Mouse (Mus musculus): Measurements from ENCODE around the gene Tcerg1l. TPM values are rescaled to one million over a fixed set of nuclear protein-coding genes. Genes with fewer than 3 reads are reported as not detected.

Gene Tcerg1l
- total and polyA plus RNA-seq, 3 experiments = 0.13 to 0.81 (median 0.40) TPM

DNA sequence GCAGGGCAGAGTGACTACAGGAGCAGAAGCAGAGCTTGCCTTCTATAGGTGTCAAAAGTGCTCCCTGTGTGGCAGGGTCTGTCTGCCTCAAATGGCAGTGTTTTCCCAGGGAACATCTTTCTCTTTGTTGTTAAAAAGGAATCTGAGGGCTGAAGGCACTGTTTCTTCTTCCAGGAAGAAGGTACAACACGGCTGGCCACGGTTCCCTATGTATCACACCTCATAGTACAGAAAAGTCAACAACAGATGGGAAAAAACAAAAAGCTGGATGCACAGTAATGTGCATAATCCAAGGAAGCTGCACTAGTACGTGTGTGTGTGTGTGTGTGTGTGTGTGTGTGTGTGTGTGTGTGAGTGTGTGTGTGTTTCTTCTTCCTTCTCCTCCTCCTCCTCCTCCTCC, 215.3 kb downstream of the Tcerg1l start:
- Histone ChIP-seq H3K79me2 (replicated peaks; ENCODE audit: control insufficient read depth, extremely low read depth, insufficient read depth, poor library complexity, severe bottlenecking) (no peaks in the 10 kb centered on the region), H3K4me2 (ENCODE audit: insufficient read depth, low read depth, poor library complexity, severe bottlenecking) (no peak overlapping the region), H3K9ac (ENCODE audit: insufficient read depth, low read depth) (no peak overlapping the region), H3K4me3 (replicated peaks in 1 of 3; ENCODE audit: low read depth in 2 of 3, low read length in 2 of 3, poor library complexity in 1 of 3) (no peak overlapping the region), H3K27me3 (replicated peaks) (peaks cover 80% of the 10 kb centered on the region), H3K4me1 (ENCODE audit: control insufficient read depth in 1 of 2, insufficient read depth in 2 of 2) (no peaks in the 10 kb centered on the region), H3K9me3 (replicated peaks; ENCODE audit: low read length) (no peaks in the 10 kb centered on the region), H3K27ac (ENCODE audit: insufficient read depth, low read depth) (no peak overlapping the region), H3K36me3 (replicated peaks in 1 of 2; ENCODE audit: control insufficient read depth in 1 of 2, insufficient read depth in 1 of 2, low read length in 1 of 2) (no peaks in the 10 kb centered on the region)
- TF ChIP-seq PAX5 (IDR thresholded peaks at IDR 0.05; ENCODE audit: low read length) (no peak), EP300 (IDR thresholded peaks at IDR 0.05; ENCODE audit: low read length) (no peak), ZC3H11A (IDR thresholded peaks at IDR 0.05; ENCODE audit: low read depth, low read length) (no peak), IRF4 (IDR thresholded peaks at IDR 0.05; ENCODE audit: low read depth, low read length) (no peak), POLR2AphosphoS2 (IDR thresholded peaks at IDR 0.05; ENCODE audit: low read depth, low read length) (no peak), USF2 (conservative IDR thresholded peaks at IDR 0.05; ENCODE audit: low read depth, low read length) (no peak)
- no peak for DNase-seq (ENCODE audit: extremely low read depth)
- dilution Hi-C loops (cut with MboI; ENCODE audit: extremely low pct_ligation_motif_present, extremely low pct_unique_long_range_greater_than_20kb, low sequenced_read_pairs) = no loop called here
- in situ Hi-C loops (cut with MboI; ENCODE audit: low pct_ligation_motif_present, low pct_unique_long_range_greater_than_20kb, low sequenced_read_pairs) = no loop called here

DNA sequence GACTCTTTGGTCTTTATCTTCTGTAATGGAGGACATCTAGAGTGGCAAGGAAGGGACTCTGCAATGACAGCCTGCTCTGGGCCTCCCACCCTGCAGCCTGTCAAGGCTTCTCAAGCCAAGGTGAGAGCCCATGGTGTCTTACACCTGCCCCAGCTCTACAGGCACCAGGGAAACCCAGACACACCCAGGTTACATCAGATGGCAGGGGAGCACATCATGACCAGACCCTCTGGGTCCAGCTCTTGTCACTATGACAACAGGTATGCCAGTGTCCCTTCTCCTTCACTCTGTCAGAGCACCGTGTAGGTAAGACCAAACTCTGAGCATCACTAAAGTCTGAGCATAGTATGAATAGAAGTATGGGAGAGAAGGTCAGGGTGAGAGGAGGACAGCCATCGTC, 218.9 kb downstream of the Tcerg1l start:
- H3K9ac ChIP-seq (ENCODE audit: insufficient read depth, low read depth) = no peak overlapping the region
- peaks cover 4% of the 10 kb centered on the region for H3K9me3 ChIP-seq (replicated peaks; ENCODE audit: low read length)
- no peak overlapping the region for H3K27ac ChIP-seq (ENCODE audit: insufficient read depth, low read depth)
- no peaks in the 10 kb centered on the region for H3K4me1 ChIP-seq (ENCODE audit: control insufficient read depth in 1 of 2, insufficient read depth in 2 of 2)
- no peaks in the 10 kb centered on the region for H3K36me3 ChIP-seq (replicated peaks in 1 of 2; ENCODE audit: control insufficient read depth in 1 of 2, insufficient read depth in 1 of 2, low read length in 1 of 2)
- DNase-seq (ENCODE audit: extremely low read depth) = no peak
- H3K27me3 ChIP-seq (replicated peaks) = peaks cover 90% of the 10 kb centered on the region
- dilution Hi-C loops (cut with MboI; ENCODE audit: extremely low pct_ligation_motif_present, extremely low pct_unique_long_range_greater_than_20kb, low sequenced_read_pairs) = no loop called here
- no peak for TF ChIP-seq SIN3A (IDR thresholded peaks at IDR 0.05; ENCODE audit: low read length)
- no peak for TF ChIP-seq POLR2AphosphoS2 (IDR thresholded peaks at IDR 0.05; ENCODE audit: low read depth, low read length)
- TF ChIP-seq UBTF (IDR thresholded peaks at IDR 0.05; ENCODE audit: low read depth, low read length) = no peak
- no peak for TF ChIP-seq USF2 (conservative IDR thresholded peaks at IDR 0.05; ENCODE audit: low read depth, low read length)
- no peak for TF ChIP-seq NRF1 (IDR thresholded peaks at IDR 0.05; ENCODE audit: low read depth, low read length)
- no peak for TF ChIP-seq MAFK (IDR thresholded peaks at IDR 0.05; ENCODE audit: insufficient replicate concordance, low read length)
- TF ChIP-seq CTCF (conservative IDR thresholded peaks at IDR 0.05 in 1 of 2, IDR thresholded peaks at IDR 0.05 in 1 of 2; ENCODE audit: low read depth in 2 of 2, low read length in 2 of 2) = no peak
- TF ChIP-seq ZMIZ1 (IDR thresholded peaks at IDR 0.05; ENCODE audit: low read depth, low read length) = no peak
- H3K4me2 ChIP-seq (ENCODE audit: insufficient read depth, low read depth, poor library complexity, severe bottlenecking) = no peak overlapping the region
- H3K79me2 ChIP-seq (replicated peaks; ENCODE audit: control insufficient read depth, extremely low read depth, insufficient read depth, poor library complexity, severe bottlenecking) = no peaks in the 10 kb centered on the region
- H3K4me3 ChIP-seq (replicated peaks in 1 of 3; ENCODE audit: low read depth in 2 of 3, low read length in 2 of 3, poor library complexity in 1 of 3) = no peak overlapping the region
- in situ Hi-C loops (cut with MboI; ENCODE audit: low pct_ligation_motif_present, low pct_unique_long_range_greater_than_20kb, low sequenced_read_pairs) = no loop called here

DNA sequence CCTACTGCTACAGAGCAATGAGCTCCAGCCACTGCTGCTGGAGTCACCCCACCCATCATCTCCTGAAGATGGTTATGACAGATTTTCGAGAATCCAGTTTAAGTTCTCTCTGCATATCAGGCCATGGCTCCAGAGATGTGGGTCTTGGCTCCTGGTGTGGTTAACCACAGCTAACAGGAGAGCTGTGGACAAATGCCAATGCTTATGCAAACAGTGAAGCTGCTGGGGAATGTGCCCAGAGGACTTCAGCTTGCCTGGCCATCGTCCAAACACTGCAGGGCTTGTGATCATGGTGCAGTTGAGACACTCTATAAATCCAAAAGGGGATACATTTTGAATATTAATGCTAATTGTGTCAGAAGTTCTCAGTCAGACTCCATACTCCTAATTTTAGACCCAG, 221.5 kb downstream of the Tcerg1l start:
- Histone ChIP-seq H3K4me1 (ENCODE audit: control insufficient read depth in 1 of 2, insufficient read depth in 2 of 2) (no peaks in the 10 kb centered on the region), H3K4me3 (replicated peaks in 1 of 3; ENCODE audit: low read depth in 2 of 3, low read length in 2 of 3, poor library complexity in 1 of 3) (no peak overlapping the region), H3K4me2 (ENCODE audit: insufficient read depth, low read depth, poor library complexity, severe bottlenecking) (no peak overlapping the region), H3K27me3 (replicated peaks) (peaks cover 85% of the 10 kb centered on the region), H3K9me3 (replicated peaks; ENCODE audit: low read length) (peaks cover 4% of the 10 kb centered on the region), H3K79me2 (replicated peaks; ENCODE audit: control insufficient read depth, extremely low read depth, insufficient read depth, poor library complexity, severe bottlenecking) (no peaks in the 10 kb centered on the region), H3K27ac (ENCODE audit: insufficient read depth, low read depth) (no peak overlapping the region), H3K36me3 (replicated peaks in 1 of 2; ENCODE audit: control insufficient read depth in 1 of 2, insufficient read depth in 1 of 2, low read length in 1 of 2) (no peaks in the 10 kb centered on the region), H3K9ac (ENCODE audit: insufficient read depth, low read depth) (no peak overlapping the region)
- dilution Hi-C loops (cut with MboI; ENCODE audit: extremely low pct_ligation_motif_present, extremely low pct_unique_long_range_greater_than_20kb, low sequenced_read_pairs) = no loop called here
- in situ Hi-C loops (cut with MboI; ENCODE audit: low pct_ligation_motif_present, low pct_unique_long_range_greater_than_20kb, low sequenced_read_pairs) = no loop called here
- no peak for TF ChIP-seq SMC3 (IDR thresholded peaks at IDR 0.05; ENCODE audit: low read depth, low read length)
- TF ChIP-seq GABPA (IDR thresholded peaks at IDR 0.05; ENCODE audit: insufficient replicate concordance, low read depth, low read length) = no peak
- no peak for TF ChIP-seq RAD21 (IDR thresholded peaks at IDR 0.05; ENCODE audit: low read depth, low read length)
- TF ChIP-seq TCF12 (IDR thresholded peaks at IDR 0.05; ENCODE audit: low read depth, low read length) = no peak
- TF ChIP-seq MAX (IDR thresholded peaks at IDR 0.05; ENCODE audit: low read length) = no peak
- TF ChIP-seq EP300 (IDR thresholded peaks at IDR 0.05; ENCODE audit: low read length) = no peak
- no peak for DNase-seq (ENCODE audit: extremely low read depth)

Measured in CH12.LX (cell line).